Mouse (Mus musculus): ENCODE measurements at regions not wholly inside any gene's neighbourhood (a gene's known extent, or its start where the extent isn't known, plus 50 kb on each side); places are given as distances from the start of the nearest gene placed in this dataset.
A peak's percentile ranks its signal among the peaks of the same experiment; 100 is the strongest.

DNA sequence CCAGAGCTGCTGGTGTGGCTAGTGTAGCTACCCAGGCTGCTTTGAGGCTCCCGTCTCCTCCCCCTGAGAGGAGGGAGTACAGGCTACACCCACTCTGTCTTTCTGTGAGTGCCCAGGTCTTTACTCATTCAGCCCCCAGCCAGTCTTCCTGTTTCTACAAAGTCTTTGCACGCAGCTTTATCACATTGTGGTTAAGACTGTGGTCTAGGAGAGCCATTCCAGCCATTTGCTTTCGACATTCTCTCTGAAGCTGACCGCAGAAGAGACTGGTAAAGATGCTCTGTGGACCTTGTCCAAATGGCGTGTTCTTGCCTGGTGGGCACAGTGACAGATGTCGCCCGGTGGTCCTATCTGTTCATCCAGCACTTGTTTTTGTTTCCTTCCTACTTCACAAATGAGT is 62.0 kb downstream of the Tpra1 start:
- DNase-seq (ENCODE audit: low spot score in 2 of 2) = no peak

DNA sequence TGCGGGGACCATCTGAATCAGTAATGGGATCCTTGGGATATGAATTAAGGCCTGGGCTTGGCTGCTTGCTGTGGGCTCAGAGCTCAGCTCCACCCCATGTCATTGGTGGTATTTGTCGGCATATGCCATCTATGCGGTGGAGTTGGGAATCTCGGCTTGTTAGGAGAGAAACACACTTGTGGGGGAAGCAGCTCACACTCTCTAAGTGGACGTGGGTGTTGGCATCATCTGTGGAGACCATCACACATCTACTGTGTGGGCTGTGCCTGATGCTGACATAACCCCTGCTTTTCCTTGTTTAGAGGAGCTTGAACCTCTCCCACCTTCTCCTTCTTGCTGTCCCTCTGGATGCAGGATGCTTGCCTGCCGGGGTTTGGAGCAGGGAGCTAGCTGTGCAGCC is 62.9 kb downstream of the Tpra1 start:
- DNase-seq (ENCODE audit: low spot score in 2 of 2) = peak; percentile 74 to 80

DNA sequence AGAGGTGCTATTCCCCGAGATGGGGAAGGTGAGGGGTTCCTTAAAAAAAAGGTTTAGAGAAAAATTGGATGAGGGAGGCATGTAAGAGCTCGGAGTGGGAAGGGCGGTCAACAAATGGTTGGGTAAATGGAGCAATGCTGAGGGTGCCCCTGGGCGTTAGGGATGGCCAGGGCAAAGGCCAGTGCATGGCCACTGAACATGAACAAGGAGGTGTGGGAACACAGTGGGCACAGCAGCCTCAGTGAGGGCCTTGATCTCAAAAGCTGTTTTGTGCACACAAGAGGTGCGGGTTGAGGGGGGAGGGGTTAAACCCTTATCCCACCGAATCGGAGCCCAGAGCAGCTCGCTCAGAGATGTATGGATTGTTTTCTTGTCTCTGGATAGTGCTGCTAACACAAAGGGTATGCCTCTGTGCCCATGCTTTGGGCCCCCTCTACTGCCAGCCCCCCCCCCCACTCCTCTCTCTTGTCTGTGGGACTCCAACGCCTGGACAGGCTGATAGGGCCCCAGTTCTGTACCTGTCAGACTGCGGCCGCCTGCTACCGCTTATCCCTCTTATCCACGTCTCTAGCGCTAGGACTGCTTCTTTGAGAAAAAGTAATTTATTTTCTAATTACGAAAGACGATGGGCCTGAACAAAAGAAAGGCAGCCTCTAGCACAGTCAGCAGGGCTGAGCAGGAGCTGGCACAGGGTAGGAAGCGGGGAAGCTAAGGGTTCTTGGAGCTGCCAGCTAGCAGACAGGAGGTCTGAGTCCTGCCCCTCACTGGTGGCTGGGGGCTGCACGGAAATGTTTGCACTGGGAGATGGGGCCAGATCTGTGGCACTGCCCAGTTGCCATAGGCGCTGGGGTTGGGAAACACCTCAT is 63.5 kb downstream of the Tpra1 start:
- DNase-seq (ENCODE audit: low spot score in 2 of 2) = no peak

DNA sequence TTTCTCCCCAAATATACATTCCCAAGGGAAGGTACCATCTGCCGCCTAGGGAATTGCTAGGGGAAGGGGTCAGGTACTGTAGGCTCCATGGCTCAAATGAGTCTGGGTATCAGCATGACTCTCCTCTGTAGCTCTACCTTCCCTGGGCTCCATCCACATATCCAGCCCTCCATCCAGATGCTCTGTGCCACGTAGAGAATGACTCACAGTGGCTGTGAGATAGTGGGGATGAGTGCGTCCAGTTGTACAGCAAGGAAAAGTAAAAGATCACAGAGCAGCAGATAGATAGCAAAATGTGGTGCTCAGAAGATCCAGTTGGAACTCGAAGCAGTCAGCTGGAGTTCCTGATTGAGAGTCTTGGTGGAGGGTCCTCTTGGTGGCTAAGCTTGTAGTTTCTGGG is 64.5 kb downstream of the Tpra1 start:
- no peak for DNase-seq (ENCODE audit: low spot score in 2 of 2)

DNA sequence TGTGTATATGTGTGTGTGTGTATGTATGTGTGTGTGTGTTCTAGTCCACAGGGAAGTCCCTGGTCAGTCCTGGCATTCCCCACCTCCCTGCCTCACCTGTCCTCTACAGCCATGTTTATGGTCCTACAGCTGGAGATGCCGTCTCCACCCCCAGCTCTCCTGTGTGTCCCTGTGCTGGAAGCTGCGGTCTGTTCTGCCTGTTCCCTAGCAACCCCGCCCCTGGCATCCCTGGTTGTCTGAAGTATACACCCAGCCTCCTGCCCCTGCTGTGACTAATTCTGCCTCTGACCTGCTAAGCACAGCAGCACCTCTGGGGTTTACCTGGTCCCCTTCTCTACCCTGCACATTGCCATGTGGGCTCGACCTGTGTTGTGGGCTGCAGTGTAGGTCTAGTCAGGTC is 66.8 kb downstream of the Tpra1 start:
- DNase-seq (ENCODE audit: low spot score in 2 of 2) = peak; percentile 43 to 44

DNA sequence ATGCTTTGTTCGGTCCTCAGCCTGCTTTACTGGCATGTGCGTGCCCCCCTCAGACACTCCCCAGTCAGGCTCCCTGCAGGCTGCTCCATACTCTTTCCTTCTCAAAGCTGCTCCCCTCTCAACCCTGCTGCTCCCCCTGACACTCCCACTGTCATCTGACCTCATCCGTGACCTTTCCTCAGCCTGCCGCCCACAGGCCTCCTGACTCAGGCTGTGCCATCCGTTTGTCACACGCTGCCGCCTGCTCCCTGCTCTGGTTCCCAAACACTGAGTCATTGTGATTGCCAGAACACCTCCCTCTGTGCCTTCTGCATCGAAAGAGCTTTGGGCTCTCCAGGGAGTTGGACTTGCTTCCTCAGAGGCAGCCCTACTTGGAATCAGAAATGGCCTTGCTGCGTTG is 69.7 kb downstream of the Tpra1 start:
- DNase-seq (ENCODE audit: low spot score in 2 of 2) = peak; percentile 78

DNA sequence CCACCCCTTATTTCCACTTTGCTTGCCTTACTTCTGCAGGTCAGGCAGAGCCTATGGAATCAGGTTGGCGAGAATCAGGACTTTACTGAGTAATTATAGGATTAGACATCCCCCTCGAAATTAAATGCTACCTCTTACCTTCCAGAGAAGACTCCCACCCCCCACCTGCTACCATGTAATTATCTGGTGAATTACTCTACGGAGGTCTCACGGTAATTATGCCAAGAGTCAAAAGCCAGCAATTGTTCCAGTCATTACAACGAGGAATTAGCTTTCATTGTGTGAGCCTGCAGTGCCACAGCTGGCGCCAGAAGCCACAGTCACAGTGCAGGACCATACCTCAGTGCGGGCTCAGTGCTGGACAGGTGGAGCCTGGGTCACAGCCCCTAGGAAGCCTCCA is 72.4 kb downstream of the Tpra1 start:
- DNase-seq (ENCODE audit: low spot score in 2 of 2) = no peak

DNA sequence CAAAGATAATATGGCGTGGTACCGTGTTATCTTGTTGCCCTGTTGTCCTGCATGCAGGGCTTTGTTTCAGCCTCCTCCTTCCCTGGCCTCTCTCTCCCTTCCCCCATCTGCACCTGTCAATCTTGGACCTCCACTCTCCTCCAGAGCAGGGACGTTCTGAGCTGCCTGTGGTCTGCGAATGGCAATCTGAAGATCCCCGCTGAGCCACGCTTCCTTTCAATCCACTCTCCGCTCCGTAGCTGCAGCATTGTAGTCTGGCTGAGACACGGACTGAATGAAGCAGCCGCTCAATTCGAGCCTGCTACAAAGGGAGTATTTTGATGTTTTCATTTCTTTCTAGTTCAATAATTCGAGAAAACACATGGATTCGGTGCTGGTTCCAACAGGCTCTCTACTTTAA is 74.5 kb downstream of the Tpra1 start:
- DNase-seq (ENCODE audit: low spot score in 2 of 2) = no peak

DNA sequence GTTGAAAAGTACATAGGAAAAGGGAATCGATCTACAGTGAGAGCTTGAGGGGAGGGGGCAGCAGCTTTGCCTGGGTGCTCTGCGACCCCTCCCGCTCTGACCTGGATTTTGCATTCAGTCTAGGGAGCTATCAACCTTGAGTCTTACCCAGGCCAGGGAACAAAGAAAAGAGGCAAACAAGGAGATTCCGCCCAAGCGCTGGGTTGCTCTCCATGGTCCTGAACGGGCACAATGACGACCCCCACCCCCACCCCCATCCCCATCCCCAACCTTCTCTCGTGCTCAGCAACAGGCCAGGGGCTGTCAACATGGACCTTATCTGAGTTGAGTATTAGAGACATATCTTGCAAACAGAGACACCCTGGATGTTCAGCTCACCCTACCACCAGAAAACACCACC is 74.9 kb downstream of the Tpra1 start:
- no peak for DNase-seq (ENCODE audit: low spot score in 2 of 2)

DNA sequence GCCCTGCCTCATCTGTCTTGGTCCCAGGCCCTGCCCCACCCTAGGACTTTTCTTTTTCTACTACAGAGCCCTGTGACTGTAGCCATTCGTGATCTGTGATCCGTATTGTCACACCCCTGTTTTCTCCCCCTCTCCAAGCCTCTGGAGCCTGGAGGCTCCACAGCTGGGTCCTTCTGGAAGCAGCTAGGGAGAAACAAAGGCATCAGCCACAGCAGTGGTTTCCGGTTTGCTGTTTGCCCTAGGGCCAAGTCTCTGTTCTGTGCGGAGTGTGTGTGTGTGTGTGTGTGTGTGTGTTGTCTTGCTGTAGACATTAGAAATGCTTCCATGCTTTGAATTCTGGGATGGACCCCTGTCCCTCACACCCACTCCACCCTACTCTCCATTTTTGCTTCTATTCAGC is 76.9 kb downstream of the Tpra1 start:
- DNase-seq (ENCODE audit: low spot score in 2 of 2) = no peak

DNA sequence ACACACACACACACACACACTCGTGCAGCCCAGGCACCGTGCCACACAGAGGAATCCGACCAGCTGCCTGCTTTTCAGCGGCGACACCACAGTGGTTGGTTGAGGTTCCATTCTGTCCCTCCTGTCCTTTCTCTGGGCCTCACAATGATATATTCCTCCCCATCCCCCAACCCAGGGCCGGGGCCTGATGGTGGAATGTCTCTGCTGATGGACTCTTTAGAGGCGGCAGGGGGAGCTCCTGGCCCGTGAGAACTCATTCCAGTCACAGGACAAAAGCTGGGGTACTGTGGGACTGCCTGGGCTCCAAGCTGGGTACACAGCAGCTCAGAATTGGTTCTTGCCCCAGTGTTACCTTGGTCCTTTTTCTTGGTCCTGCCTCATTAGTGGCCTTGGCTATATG is 78.1 kb downstream of the Tpra1 start:
- peak; percentile 48 to 54 for DNase-seq (ENCODE audit: low spot score in 2 of 2)

DNA sequence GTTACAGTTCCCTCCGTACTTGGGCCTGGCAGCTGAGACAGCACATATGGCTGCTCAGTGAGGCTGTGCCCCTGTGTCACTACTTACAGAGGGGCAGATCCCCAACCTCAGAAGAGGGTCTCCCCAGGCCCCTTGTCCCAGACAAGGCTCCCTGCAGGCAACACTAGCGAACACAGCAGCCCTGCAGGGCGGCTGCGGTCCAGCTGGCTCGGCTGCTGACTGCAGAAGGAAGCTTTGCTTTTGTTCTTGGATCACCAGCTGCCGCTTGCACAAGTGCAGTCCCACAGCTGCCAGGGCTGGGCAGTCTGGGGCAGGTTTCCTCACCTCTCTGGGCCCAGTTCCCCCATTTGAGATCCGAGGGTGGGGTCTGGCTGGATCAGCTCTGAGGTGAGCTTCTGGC is 79.5 kb downstream of the Tpra1 start:
- no peak for DNase-seq (ENCODE audit: low spot score in 2 of 2)

DNA sequence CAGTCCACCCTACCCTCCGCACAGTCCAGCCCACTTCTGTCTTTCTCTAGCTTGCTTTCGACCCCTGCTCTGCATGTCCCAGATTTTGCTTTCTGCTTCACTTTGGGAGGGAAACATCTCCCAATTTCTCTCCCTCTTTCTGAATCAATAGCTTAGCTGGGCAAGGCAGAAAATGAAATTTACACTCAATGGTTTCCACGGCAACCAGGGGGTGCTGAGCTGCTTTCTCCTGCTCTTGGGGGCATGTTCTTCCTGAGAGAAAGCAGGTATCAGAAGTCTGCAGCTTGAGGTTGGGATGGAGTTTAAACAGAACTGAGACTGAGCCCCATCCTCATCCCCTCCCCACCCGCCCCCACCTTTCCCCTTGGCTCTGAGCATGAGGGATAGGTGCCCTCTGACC is 82.1 kb downstream of the Tpra1 start:
- no peak for DNase-seq (ENCODE audit: low spot score in 2 of 2)

DNA sequence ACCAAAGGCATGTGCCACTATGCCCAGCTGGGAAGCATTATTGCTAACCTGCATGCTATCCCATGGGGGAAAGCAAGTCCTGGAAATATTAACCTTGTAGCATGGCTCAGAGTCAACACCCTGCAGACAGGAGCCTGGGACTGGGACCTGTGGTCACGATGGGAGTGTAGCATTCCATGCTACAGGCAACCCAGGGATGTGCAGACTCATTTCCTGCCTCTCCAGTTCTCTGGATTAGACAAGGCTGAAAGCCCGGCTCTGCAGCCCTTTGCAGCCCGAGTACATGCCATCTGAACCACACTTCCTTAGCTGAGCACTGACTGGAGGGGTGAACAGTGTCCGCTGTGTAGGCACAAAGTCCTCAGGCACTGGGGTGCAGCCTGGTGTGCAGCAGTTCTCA is 82.8 kb downstream of the Tpra1 start:
- DNase-seq (ENCODE audit: low spot score in 2 of 2) = no peak

DNA sequence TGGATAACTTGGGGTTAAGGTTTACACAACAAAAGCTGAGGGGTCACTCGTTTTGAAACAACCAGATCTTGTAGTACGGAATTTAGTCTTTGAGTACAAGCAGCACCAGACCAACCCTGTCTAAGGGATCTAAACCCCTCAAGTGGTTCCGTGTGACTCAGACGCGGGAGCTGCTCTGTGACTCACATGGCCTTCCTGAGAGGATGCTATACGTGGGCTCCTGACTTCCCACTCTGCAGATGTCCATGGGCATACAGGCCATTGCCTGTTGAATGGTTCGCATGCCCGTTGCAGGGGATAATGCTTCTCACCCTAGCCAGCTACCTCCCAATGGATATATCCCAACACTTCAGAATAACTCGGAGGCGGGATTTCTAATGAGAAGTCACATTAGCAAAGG is 86.5 kb downstream of the Tpra1 start:
- peak in 1 of 2 experiments; percentile 27 for DNase-seq (ENCODE audit: low spot score in 2 of 2)

DNA sequence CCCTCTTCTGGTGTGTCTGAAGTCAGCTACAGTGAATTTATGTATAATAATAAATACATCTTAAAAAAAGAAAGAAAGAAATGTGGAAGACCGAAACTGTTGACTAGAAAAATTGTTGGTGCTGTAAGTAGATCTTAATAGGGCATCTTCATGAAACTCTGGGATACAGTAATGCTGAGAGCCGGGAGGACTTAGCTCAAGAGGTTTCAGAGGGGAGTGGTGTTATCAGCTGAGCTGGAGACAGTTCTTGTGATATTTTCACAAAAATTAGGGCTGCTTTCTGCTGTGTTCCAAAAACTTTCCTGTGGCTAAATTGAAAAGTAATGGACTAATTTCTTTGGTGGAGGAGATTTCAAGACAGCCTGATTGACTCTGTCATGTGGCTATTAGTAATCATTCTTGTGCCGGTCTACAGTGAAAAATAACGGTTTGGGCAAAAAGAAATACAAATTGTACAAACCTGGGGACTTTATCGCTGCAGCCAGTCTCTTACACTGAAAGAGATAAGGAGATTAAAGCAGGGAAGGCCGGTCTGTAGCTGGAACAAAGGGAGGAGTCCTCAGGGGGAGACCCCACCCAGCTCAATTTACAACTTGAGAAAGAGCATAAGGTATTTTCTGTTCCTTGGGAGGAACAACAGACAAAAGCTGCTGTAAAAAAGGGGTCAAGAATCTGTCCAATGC is 87.7 kb downstream of the Tpra1 start:
- DNase-seq (ENCODE audit: low spot score in 2 of 2) = no peak

DNA sequence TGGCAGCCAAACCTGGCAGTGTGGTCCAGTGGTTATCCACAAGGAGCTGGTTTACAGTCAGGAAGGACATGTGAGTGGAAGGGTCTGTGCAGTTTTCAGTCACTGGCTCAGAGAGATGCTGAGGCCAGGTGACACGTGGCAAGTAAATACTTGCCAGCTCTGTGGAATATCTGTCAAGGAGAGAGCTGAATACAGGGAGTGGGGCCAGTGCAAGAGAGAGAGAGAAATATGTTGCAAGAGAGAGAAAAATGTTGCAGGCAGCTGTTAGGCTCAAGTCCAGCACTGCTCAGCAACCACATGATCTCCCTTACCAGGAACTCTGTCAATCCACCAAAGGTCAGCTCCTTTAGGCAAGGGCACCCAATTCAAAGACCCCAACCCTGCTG is 88.2 kb downstream of the Tpra1 start:
- DNase-seq (ENCODE audit: low spot score in 2 of 2) = no peak

DNA sequence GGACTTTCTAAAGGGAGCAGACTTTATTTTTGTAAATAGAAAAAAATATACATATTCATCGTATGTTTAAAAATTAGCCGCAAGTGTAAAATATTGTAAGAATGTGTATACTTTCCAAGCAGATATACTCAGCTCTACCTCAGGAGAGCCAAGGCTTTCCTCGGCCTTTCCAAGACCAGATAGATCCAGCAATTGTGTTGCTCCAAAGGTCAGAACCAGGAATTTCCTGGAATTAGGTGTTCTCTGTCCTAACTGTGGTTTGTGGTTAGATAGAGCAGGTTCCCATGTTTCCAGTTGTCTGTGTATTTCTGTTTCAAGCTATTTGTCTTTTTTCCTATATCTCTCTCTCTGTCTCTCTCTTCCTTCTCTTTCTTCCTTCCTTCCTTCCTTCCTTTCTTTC is 93.0 kb downstream of the Tpra1 start:
- DNase-seq (ENCODE audit: low spot score in 2 of 2) = no peak

DNA sequence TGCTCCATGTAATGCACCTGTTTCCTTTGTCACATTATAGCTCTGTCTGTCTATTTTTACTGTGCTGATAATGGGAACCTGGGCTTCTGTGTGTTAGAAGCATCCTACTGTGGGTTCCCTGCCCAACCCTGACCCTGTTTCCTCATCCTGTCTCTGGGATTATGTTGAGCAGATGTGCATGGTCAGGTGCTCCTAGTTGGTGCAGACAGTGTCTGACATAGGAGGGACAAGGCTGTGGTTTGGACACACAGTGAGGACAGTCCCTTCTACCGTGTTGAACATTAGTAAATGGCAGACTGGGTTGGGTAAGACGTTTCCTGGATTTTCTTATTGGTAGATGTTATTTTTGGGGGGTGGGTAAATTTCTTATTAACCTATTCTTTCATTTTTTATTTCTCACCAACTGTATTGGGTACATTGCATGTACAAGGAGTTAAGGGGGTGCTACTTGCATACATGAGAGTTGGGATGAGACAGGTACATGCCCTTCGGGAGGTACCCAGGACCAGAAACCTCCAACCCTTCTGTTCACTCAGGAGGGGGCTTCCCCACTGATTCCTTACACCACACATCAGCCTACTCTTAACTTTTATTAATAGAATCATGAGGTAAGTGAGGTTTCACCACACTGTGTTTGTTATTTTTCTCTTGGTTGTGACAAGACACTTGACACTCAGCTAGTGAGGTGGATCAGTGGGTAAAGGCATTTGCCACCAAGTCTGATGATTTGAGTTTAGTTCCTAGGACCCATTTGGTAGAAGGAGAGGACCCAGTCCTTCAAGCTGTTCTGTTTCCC is 97.1 kb downstream of the Tpra1 start:
- no peak for DNase-seq (ENCODE audit: low spot score in 2 of 2)

DNA sequence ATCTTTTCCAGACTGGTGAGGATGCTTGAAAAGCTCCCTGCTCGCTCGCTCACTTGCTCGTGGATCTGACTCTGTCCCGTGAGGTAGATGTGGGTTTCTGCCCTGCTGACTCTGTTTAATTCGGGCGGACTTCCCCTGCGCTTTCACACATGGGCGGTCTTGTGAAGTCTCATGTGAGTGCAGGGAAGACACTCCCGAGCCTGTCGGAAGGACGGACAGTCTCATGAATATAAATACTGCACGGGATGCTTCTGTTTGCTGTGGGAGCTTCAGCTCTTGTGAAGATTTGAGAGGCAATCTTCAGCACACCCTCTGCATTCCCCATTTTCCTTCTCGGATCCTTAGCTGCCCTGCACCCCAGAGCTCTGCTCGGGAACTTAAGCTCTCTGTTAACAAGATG is 98.3 kb downstream of the Tpra1 start:
- no peak for DNase-seq (ENCODE audit: low spot score in 2 of 2)

DNA sequence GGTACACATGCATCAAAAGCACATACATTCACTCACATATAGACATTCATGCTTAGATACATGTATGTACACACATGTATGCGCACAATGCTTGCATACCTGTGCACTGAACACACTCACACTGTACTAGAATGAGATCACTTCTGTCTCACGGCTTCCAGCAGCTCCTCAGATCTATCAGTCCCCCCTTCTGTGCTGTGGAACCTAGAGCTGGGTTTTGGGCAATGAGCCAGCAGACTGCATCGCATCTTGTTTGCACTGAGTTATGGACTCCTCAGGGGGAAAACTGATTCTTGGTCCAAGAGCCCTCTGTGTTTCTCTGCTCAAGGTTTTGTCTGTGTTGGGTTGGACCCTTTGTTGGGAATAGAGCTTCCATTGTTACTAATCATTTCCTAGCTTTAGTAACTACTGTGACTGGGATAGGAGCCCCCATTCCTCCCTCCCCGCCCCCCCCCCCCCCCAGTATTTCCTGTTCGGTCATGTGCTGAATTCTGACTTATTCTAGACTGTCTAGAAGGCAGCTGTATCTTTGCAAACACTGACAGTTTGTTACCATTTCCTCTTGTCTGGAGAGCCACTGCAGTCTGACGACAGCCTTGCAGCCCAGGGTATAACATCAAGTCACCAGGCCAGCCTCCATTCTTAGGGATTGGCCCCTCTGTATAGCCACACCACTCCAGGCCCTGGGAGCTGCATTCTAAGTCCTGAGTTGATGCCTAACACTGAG is 101.3 kb downstream of the Tpra1 start:
- DNase-seq (ENCODE audit: low spot score in 2 of 2) = no peak

DNA sequence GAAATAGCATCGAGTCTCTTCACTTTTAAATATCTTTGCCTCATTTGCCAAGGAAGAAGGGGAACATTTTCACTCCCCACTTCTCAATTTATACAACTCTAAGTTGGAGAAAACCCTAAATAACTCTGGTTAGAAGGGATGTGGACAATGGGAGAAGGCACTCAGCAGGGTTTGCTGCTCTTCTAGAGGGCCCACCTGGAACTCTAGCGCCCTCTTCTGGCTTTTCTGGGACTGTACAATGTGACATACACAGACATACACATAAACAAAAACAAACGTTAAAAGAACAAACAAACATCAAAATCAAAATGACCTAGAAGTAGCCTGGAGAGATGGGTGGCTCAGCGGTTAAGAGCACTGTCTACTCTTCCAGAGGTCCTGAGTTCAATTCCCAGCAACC is 103.0 kb downstream of the Tpra1 start:
- no peak for DNase-seq (ENCODE audit: low spot score in 2 of 2)

Data from right cerebral cortex, postnatal 36 days (tissue).